Comparison of ENCODE assay signal across 12 mouse cellular contexts in the genomic region with DNA sequence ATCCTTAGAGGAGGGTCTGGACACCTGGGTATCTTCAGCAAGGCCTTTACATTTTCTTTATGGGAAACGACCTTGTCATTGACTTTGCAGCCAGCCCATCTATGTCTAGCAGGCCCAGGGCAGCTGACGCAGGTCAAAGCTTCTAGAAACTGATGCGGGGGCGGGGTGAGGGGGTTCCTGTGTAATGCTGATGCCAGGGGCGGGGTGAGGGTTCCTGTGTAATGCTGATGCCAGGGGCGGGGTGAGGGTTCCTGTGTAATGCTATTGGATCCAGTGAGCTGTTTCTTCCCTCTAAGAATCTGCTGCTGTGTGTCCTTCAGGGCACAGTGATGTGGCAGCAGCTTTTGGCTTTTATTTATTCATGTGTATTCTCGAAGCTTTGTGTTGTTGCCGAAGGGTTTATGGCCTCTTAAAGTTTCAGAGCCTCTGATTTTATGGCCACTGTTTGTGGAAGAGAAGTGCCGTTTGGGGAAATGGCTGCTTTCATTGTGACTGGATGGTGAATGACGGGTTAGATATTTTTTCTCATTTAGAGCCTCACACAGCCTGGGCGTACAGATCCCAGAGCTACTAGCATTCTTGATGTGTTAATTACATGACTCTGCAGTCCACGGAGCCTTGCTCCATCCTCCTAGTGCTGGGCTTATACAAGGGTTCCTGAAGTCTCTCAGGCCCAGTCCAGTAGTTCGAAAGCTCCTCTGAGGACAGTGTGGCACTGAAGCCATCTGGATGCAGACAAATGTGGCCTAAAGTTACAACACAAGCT.
DNase-seq lines count a peak whose midpoint lies in the region; ATAC-seq and TF ChIP-seq lines count a peak whose summit lies in the region.
"Had no signal": no experiment of that assay in that cellular context is flagged by ENCODE, and none has a peak within 500 bp of the region (broad histone marks: within the 10 kb centered on the region; RNA-seq: fewer than 3 reads in every experiment).

No protein-coding gene starts in this region.

- no peak for TF ChIP-seq CTCF in lung, adult 2 months (IDR thresholded peaks at IDR 0.05; ENCODE audit: insufficient read depth, low read length)

- DNase-seq in spleen, adult 18-20 months = peak; percentile 14 to 24
- DNase-seq in spleen, adult 12 weeks (ENCODE audit: low spot score) = no peak
- DNase-seq in lung, adult 2 months = peak; percentile 35
- DNase-seq in thymus, postnatal 36 days = peak; percentile 46 to 63
- no peak for DNase-seq in MN1 (ENCODE audit: low spot score)
- no peak for DNase-seq in layer of hippocampus, postnatal 36 days
- DNase-seq: kidney, postnatal 36 days; right cerebral cortex, postnatal 4 days had no signal

- H3K4me1 ChIP-seq in hindbrain, embryonic 13.5 days (replicated peaks) = peaks cover 6% of the 10 kb centered on the region
- peaks cover 4% of the 10 kb centered on the region for H3K4me1 ChIP-seq in hindbrain, embryonic 12.5 days
- H3K4me1 ChIP-seq in lung, adult 2 months (ENCODE audit: control insufficient read depth, insufficient read depth, low read length) = 0 out of 2 replicates have a peak, but pooled peaks cover 2% of the 10 kb centered on the region

- H3K36me3 ChIP-seq in hindbrain, embryonic 13.5 days = no peaks in the 10 kb centered on the region
- no peaks in the 10 kb centered on the region for H3K36me3 ChIP-seq in hindbrain, embryonic 12.5 days

- WGBS in hindbrain, embryonic 13.5 days = 56% methylated on average over 13 of the region's 13 CpGs
- 64% methylated on average over 13 of the region's 13 CpGs for WGBS in hindbrain, embryonic 12.5 days
- 70% methylated on average over 13 of the region's 13 CpGs for WGBS in lung, adult 2 months

- ATAC-seq in hindbrain, embryonic 13.5 days (ENCODE audit: low FRiP score) = no peak
- ATAC-seq in hindbrain, embryonic 12.5 days (ENCODE audit: low FRiP score) = no peak

- no peak overlapping the region for H3K4me2 ChIP-seq in hindbrain, embryonic 13.5 days
- H3K4me2 ChIP-seq in hindbrain, embryonic 12.5 days (replicated peaks) = no peak overlapping the region

- no peak overlapping the region for H3K9ac ChIP-seq in hindbrain, embryonic 13.5 days
- no peak overlapping the region for H3K9ac ChIP-seq in hindbrain, embryonic 12.5 days

- H3K27ac ChIP-seq in hindbrain, embryonic 13.5 days = peak overlapping the region; percentile 45; the same call in 1 of the 2 replicates
- H3K27ac ChIP-seq in hindbrain, embryonic 12.5 days = no peak overlapping the region
- H3K27ac ChIP-seq: macrophage had no signal

- H3K27me3 ChIP-seq in hindbrain, embryonic 13.5 days = no peaks in the 10 kb centered on the region
- H3K27me3 ChIP-seq in hindbrain, embryonic 12.5 days = no peaks in the 10 kb centered on the region

- no peak overlapping the region for H3K4me3 ChIP-seq in hindbrain, embryonic 13.5 days
- H3K4me3 ChIP-seq in hindbrain, embryonic 12.5 days = no peak overlapping the region
- no peak overlapping the region for H3K4me3 ChIP-seq in lung, adult 2 months (replicated peaks; ENCODE audit: extremely low read depth, low read depth, low read length)
- H3K4me3 ChIP-seq: myocyte had no signal

- no peak for TF ChIP-seq POLR2A in lung, adult 2 months (IDR thresholded peaks at IDR 0.05; ENCODE audit: borderline replicate concordance, extremely low read depth, low read depth, low read length)

- H3K9me3 ChIP-seq in hindbrain, embryonic 13.5 days = no peaks in the 10 kb centered on the region
- 0 out of 2 replicates have a peak, but pooled peaks cover 3% of the 10 kb centered on the region for H3K9me3 ChIP-seq in hindbrain, embryonic 12.5 days (replicated peaks)

Comparison
In these comparisons a context has a peak if more than half of its experiments do, and no peak if none do; other contexts are left out.
1. DNase-seq: peak in spleen, adult 18-20 months (2 of 2), lung, adult 2 months (single experiment) and thymus, postnatal 36 days (2 of 2); none in spleen, adult 12 weeks (single experiment), MN1 (single experiment) and layer of hippocampus, postnatal 36 days (0 of 2).